Mouse (Mus musculus): Measurements from ENCODE around the gene Foxp2. TPM values are rescaled to one million over a fixed set of nuclear protein-coding genes. Genes with fewer than 3 reads are reported as not detected.
A peak's percentile ranks its signal among the peaks of the same experiment; 100 is the strongest.

Gene Foxp2
- polyA plus RNA-seq, 1 experiment, result 69.6 TPM

GRCm38 (mm10) chr6:14922704-14923103 lies 21.6 kb downstream of the Foxp2 start:
- TF ChIP-seq CTCF (IDR thresholded peaks at IDR 0.05; ENCODE audit: borderline replicate concordance, extremely low read depth, insufficient read depth, insufficient read length) (no peak), POLR2A (IDR thresholded peaks at IDR 0.05; ENCODE audit: borderline replicate concordance, extremely low read depth, insufficient read depth, insufficient read length, poor library complexity, severe bottlenecking) (no peak)

GRCm38 (mm10) chr6:14924976-14925489 lies 23.9 kb downstream of the Foxp2 start:
- TF ChIP-seq CTCF (IDR thresholded peaks at IDR 0.05; ENCODE audit: borderline replicate concordance, extremely low read depth, insufficient read depth, insufficient read length), result no peak
- TF ChIP-seq POLR2A (IDR thresholded peaks at IDR 0.05; ENCODE audit: borderline replicate concordance, extremely low read depth, insufficient read depth, insufficient read length, poor library complexity, severe bottlenecking), result no peak
- DNase-seq (ENCODE audit: low read depth), result peak; percentile 58

More at GRCm38 (mm10) chr6:14922704-14923103, 21.6 kb downstream of the Foxp2 start:
- peak; percentile 11 for DNase-seq (ENCODE audit: low read depth)

- no peak for TF ChIP-seq POLR2A (IDR thresholded peaks at IDR 0.05; ENCODE audit: borderline replicate concordance, extremely low read depth, insufficient read depth, insufficient read length, poor library complexity, severe bottlenecking)
- no peak for TF ChIP-seq CTCF (IDR thresholded peaks at IDR 0.05; ENCODE audit: borderline replicate concordance, extremely low read depth, insufficient read depth, insufficient read length)
- DNase-seq (ENCODE audit: low read depth), result peak; percentile 60
Measured at GRCm38 (mm10) chr6:14951060-14951459, 49.9 kb downstream of the Foxp2 start.

DNA sequence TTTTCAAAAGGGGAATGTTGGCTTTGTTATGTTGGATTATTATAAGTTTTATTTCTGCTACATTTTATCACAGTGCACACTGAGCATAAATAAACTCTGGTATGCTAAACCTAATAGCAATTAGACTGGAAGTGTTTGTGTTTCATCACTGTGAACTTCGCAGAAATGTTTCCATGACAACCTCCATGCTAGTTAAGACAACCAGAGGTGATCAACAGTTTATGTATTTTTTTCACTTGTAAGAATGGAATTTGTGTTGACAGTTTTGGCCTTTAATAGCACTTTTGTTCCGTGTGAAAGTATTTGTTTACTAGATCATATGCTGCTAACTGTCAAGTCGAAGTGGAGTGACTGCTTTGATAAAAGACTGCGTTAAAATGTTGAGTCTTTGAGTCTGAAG lies 51.6 kb downstream of the Foxp2 start:
- DNase-seq (ENCODE audit: low read depth), result peak; percentile 50
- no peak for TF ChIP-seq POLR2A (IDR thresholded peaks at IDR 0.05; ENCODE audit: borderline replicate concordance, extremely low read depth, insufficient read depth, insufficient read length, poor library complexity, severe bottlenecking)
- no peak for TF ChIP-seq CTCF (IDR thresholded peaks at IDR 0.05; ENCODE audit: borderline replicate concordance, extremely low read depth, insufficient read depth, insufficient read length)

DNA sequence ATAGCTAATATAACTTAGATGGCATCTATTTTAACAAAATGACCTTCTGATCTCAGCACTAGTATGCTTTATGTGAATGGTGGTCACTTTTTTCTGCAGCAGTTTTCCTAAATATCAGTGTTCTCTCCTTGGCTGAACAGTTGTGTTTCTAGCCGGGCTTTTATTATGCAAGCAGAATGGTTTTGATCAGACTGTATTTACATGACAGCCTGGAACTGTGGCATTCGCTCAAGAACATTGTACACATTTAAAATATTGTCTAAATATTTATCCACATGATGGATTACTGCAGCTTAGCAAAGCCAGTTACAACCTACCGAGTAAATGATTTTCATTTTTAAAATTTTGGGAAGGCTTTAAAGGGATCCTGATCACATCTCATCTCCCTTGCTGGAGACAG lies 75.9 kb downstream of the Foxp2 start:
- TF ChIP-seq CTCF (IDR thresholded peaks at IDR 0.05; ENCODE audit: borderline replicate concordance, extremely low read depth, insufficient read depth, insufficient read length) (no peak), POLR2A (IDR thresholded peaks at IDR 0.05; ENCODE audit: borderline replicate concordance, extremely low read depth, insufficient read depth, insufficient read length, poor library complexity, severe bottlenecking) (no peak)

DNA sequence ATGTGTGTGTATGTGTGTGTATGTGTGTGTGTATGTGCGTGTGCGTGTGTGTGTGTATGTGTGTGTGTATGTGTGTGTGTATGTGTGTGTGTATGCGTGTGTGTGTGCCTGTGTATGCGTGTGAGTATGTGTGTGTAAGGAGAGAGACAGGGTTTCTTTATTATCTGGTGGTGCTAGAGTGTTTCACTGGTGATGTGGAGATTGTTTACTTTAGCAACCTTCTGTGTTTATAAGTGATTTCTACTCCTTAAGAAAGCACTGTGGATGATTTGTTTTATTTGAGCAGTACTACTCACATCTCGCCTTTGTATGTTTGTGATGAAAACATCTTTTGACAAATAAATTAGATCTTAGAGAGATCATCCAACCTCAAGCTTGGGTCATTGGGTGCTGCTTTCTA lies 77.1 kb downstream of the Foxp2 start:
- DNase-seq (ENCODE audit: low read depth), result no peak
- no peak for TF ChIP-seq POLR2A (IDR thresholded peaks at IDR 0.05; ENCODE audit: borderline replicate concordance, extremely low read depth, insufficient read depth, insufficient read length, poor library complexity, severe bottlenecking)
- TF ChIP-seq CTCF (IDR thresholded peaks at IDR 0.05; ENCODE audit: borderline replicate concordance, extremely low read depth, insufficient read depth, insufficient read length), result no peak

More for the DNA sequence above, 75.9 kb downstream of the Foxp2 start:
- DNase-seq (ENCODE audit: low read depth), result peak; percentile 58

DNA sequence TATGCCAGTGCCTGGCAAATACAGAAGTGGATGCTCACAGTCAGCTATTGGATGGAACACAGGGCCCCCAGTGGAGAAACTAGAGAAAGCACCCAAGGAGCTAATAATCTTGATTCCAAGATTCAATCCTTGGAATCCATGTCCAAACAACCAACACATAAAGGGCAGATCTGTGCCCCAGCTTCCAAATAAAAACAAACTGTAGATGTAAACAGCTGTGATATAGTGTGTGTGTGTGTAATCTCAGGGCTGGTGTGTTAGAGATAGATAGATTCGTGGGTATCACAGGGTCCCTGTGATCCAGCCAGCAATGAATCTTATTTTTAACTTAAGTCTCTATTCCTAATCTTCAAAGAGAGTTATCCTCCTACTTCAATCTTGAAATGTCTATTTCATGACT lies 107.0 kb downstream of the Foxp2 start:
- TF ChIP-seq POLR2A (IDR thresholded peaks at IDR 0.05; ENCODE audit: borderline replicate concordance, extremely low read depth, insufficient read depth, insufficient read length, poor library complexity, severe bottlenecking), result no peak
- no peak for TF ChIP-seq CTCF (IDR thresholded peaks at IDR 0.05; ENCODE audit: borderline replicate concordance, extremely low read depth, insufficient read depth, insufficient read length)
- DNase-seq (ENCODE audit: low read depth), result no peak

DNA sequence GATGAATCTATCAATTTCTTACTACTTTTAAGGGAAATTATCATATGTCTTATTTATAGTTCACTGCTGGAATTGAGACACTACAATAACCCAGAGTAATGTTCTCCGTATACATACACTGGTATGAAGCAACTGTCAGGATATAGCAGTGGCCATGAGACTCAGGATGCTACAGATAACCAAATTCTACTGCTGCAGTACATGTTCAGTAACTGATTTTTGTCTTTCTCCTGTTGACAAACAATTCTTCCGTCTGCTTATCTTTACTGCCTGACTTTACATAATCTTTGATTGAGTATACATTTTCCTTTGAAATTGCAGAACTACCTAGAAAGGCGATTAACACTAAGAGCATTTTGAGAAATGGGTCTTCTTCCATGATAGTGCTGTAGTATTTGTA lies 127.3 kb downstream of the Foxp2 start:
- TF ChIP-seq POLR2A (IDR thresholded peaks at IDR 0.05; ENCODE audit: borderline replicate concordance, extremely low read depth, insufficient read depth, insufficient read length, poor library complexity, severe bottlenecking) (no peak), CTCF (IDR thresholded peaks at IDR 0.05; ENCODE audit: borderline replicate concordance, extremely low read depth, insufficient read depth, insufficient read length) (no peak)
- no peak for DNase-seq (ENCODE audit: low read depth)

DNA sequence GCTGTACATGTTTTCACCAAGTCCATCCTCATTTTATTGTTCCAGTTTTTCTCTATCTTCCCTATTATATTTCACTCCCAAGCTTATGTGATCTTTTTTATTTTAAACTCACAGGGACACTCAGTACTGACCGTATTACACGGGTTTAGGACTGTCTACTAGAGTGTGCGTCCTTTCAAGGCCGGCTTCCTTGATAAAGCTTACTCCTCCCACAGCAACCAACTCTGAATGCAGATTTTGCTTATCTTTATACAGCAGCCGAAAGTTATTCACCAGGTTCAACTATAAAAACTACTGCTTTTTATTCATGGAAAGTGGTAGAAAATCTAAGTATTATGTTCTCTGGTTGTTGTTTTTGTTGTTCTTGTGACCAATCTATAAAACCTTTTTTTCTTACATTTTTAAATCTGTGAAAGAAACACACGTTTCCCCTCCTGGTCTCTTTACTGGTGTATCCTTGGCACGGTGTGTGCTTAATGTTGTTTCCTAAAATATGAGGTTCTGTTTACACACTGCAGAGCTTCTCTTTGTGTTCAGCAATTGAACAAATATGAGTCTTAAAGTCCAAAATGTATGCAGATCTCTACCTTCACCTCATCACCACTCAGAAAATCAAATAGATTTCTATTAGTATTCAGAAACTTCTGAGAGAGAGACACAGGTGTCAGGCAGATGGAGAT lies 128.4 kb downstream of the Foxp2 start:
- no peak for DNase-seq (ENCODE audit: low read depth)
- no peak for TF ChIP-seq CTCF (IDR thresholded peaks at IDR 0.05; ENCODE audit: borderline replicate concordance, extremely low read depth, insufficient read depth, insufficient read length)
- TF ChIP-seq POLR2A (IDR thresholded peaks at IDR 0.05; ENCODE audit: borderline replicate concordance, extremely low read depth, insufficient read depth, insufficient read length, poor library complexity, severe bottlenecking), result no peak

DNA sequence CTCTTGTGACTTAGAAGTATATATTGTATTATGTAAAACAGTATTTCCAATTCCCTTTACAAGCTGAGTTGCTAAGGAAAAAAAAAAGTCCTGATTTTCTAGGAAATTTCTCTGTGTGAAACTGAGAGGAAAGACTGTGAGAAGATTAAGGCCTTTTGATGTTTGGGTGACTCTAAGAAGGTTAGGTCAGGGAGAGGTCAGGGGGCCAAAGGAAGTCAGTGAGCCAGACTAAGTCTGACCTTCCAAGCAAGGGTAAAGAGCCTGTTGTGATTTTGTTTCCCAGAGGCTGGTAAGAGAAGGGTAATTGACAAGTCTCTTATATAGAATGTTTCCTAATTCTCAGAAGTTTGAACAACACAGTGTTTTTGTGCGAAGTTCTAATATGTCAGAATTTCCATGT lies 162.1 kb downstream of the Foxp2 start:
- no peak for TF ChIP-seq CTCF (IDR thresholded peaks at IDR 0.05; ENCODE audit: borderline replicate concordance, extremely low read depth, insufficient read depth, insufficient read length)
- TF ChIP-seq POLR2A (IDR thresholded peaks at IDR 0.05; ENCODE audit: borderline replicate concordance, extremely low read depth, insufficient read depth, insufficient read length, poor library complexity, severe bottlenecking), result no peak
- no peak for DNase-seq (ENCODE audit: low read depth)

DNA sequence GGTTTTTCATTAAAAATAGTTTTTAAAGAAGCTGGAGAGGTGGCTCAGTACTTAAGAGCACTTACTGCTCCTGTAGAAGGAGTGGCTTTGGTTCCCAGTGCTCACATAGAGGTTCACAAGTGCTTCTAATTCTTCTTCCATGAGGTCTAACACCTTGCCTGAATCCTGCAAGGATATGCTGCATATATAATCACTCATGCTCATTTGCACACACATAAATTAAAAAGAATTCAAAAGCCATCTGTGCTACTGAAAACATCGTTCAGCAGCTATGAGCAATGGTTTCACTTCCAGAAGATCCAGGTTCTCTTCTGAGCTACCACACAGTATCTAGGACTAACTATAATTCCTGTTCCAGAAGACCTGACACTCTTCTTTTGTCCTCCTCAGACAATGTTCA lies 200.4 kb downstream of the Foxp2 start:
- peak; percentile 51 for DNase-seq (ENCODE audit: low read depth)
- TF ChIP-seq POLR2A (IDR thresholded peaks at IDR 0.05; ENCODE audit: borderline replicate concordance, extremely low read depth, insufficient read depth, insufficient read length, poor library complexity, severe bottlenecking) (no peak), CTCF (IDR thresholded peaks at IDR 0.05; ENCODE audit: borderline replicate concordance, extremely low read depth, insufficient read depth, insufficient read length) (no peak)

DNA sequence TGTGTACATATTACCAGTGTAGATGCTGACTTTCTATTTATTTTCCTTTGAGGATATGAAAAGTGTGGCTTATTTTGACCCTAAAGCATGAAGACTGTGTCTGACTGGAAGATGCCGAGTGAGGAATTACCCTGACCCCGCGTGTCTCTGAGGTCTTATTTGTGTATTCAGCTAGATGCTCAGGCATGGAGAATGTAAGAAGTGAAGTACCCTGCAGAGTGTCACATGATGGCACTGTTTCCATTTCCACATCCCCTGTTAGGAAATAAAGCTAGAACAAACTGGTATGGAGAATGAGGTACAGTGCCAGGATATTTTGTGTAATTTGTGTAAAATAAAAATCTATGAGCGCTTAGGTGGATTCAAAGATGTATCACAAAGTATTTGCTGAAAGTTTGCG lies 219.8 kb downstream of the Foxp2 start:
- DNase-seq (ENCODE audit: low read depth), result peak; percentile 84
- TF ChIP-seq POLR2A (IDR thresholded peaks at IDR 0.05; ENCODE audit: borderline replicate concordance, extremely low read depth, insufficient read depth, insufficient read length, poor library complexity, severe bottlenecking) (no peak), CTCF (IDR thresholded peaks at IDR 0.05; ENCODE audit: borderline replicate concordance, extremely low read depth, insufficient read depth, insufficient read length) (peak; percentile 35; the same call in 1 of the 2 replicates)

All from brain, embryonic 14.5 days (tissue).